Mouse (Mus musculus): ENCODE measurements around the gene Myoz2. TPM values are rescaled to one million over a fixed set of nuclear protein-coding genes. Genes with fewer than 3 reads are reported as not detected.

Gene Myoz2
- not detected in 2 replicates for polyA plus RNA-seq (2015; fragmentation: Nextera tagmentation; extraction: Ambion mirVana)

- no peak for ATAC-seq
These were observed at the start of gene Myoz2 for GRCm38 (mm10) chr3:123034752-123035151. Gene Myoz2, minus strand, starts transcription at chr3:123035015.

GRCm38 (mm10) chr3:123081665-123082064, 46.9 kb upstream of the Myoz2 start:
- WGBS, result 89% methylated on average over 3 of the region's 3 CpGs
- no peak overlapping the region for H3K4me2 ChIP-seq
- H3K9ac ChIP-seq, result no peak overlapping the region
- H3K36me3 ChIP-seq (ENCODE audit: poor library complexity, severe bottlenecking), result no peaks in the 10 kb centered on the region
- no peak overlapping the region for H3K27ac ChIP-seq
- H3K4me3 ChIP-seq, result no peak overlapping the region
- no peaks in the 10 kb centered on the region for H3K4me1 ChIP-seq
- H3K9me3 ChIP-seq (replicated peaks), result no peaks in the 10 kb centered on the region
- ATAC-seq, result no peak
- no peaks in the 10 kb centered on the region for H3K27me3 ChIP-seq

More at GRCm38 (mm10) chr3:123034752-123035151, at the start of gene Myoz2:
- no peaks in the 10 kb centered on the region for H3K4me1 ChIP-seq
- no peak within 1 kb of the TSS for H3K4me3 ChIP-seq
- H3K27ac ChIP-seq, result no peak within 1 kb of the TSS
- H3K36me3 ChIP-seq (ENCODE audit: poor library complexity, severe bottlenecking), result no peaks in the 10 kb centered on the region
- H3K9me3 ChIP-seq (replicated peaks), result no peaks in the 10 kb centered on the region
- no peak within 1 kb of the TSS for H3K9ac ChIP-seq
- 91% methylated on average over 7 of the region's 7 CpGs for WGBS
- no peak within 1 kb of the TSS for H3K4me2 ChIP-seq
- no peaks in the 10 kb centered on the region for H3K27me3 ChIP-seq

GRCm38 (mm10) chr3:123080943-123081342, 46.1 kb upstream of the Myoz2 start:
- ATAC-seq, result no peak
- WGBS, result 54% methylated on average over 7 of the region's 7 CpGs

GRCm38 (mm10) chr3:123080017-123080725, 45.4 kb upstream of the Myoz2 start:
- Histone ChIP-seq H3K4me2 (no peak overlapping the region), H3K4me1 (no peaks in the 10 kb centered on the region), H3K9me3 (replicated peaks) (no peaks in the 10 kb centered on the region), H3K4me3 (no peak overlapping the region), H3K27me3 (no peaks in the 10 kb centered on the region), H3K9ac (no peak overlapping the region), H3K36me3 (ENCODE audit: poor library complexity, severe bottlenecking) (no peaks in the 10 kb centered on the region), H3K27ac (no peak overlapping the region)
- whole genome bisulfite sequencing, result 82% methylated on average over 19 of the region's 19 CpGs
- no peak for ATAC-seq

More at GRCm38 (mm10) chr3:123080943-123081342, 46.1 kb upstream of the Myoz2 start:
- H3K4me2 ChIP-seq, result no peak overlapping the region
- no peaks in the 10 kb centered on the region for H3K9me3 ChIP-seq (replicated peaks)
- no peaks in the 10 kb centered on the region for H3K36me3 ChIP-seq (ENCODE audit: poor library complexity, severe bottlenecking)
- H3K27me3 ChIP-seq, result no peaks in the 10 kb centered on the region
- no peak overlapping the region for H3K9ac ChIP-seq
- no peaks in the 10 kb centered on the region for H3K4me1 ChIP-seq
- no peak overlapping the region for H3K4me3 ChIP-seq
- no peak overlapping the region for H3K27ac ChIP-seq

GRCm38 (mm10) chr3:123075759-123076158, 40.9 kb upstream of the Myoz2 start:
- no peaks in the 10 kb centered on the region for H3K9me3 ChIP-seq (replicated peaks)
- no peaks in the 10 kb centered on the region for H3K36me3 ChIP-seq (ENCODE audit: poor library complexity, severe bottlenecking)
- no peak overlapping the region for H3K9ac ChIP-seq
- 87% methylated on average over 3 of the region's 3 CpGs for WGBS
- H3K27ac ChIP-seq, result no peak overlapping the region
- no peak overlapping the region for H3K4me2 ChIP-seq
- no peak overlapping the region for H3K4me3 ChIP-seq
- no peaks in the 10 kb centered on the region for H3K27me3 ChIP-seq
- no peak for ATAC-seq
- no peaks in the 10 kb centered on the region for H3K4me1 ChIP-seq

- H3K36me3 ChIP-seq (ENCODE audit: poor library complexity, severe bottlenecking), result no peaks in the 10 kb centered on the region
- ATAC-seq, result no peak
- no peaks in the 10 kb centered on the region for H3K4me1 ChIP-seq
- H3K4me3 ChIP-seq, result no peak overlapping the region
- H3K9ac ChIP-seq, result no peak overlapping the region
- H3K27ac ChIP-seq, result no peak overlapping the region
- H3K4me2 ChIP-seq, result no peak overlapping the region
- no peaks in the 10 kb centered on the region for H3K27me3 ChIP-seq
- no peaks in the 10 kb centered on the region for H3K9me3 ChIP-seq (replicated peaks)
These were observed 40.2 kb upstream of the Myoz2 start for GRCm38 (mm10) chr3:123075034-123075433.

GRCm38 (mm10) chr3:123073351-123073750, 38.5 kb upstream of the Myoz2 start:
- Histone ChIP-seq H3K4me2 (no peak overlapping the region), H3K9ac (no peak overlapping the region), H3K4me1 (no peaks in the 10 kb centered on the region), H3K27me3 (no peaks in the 10 kb centered on the region), H3K27ac (no peak overlapping the region), H3K4me3 (no peak overlapping the region), H3K9me3 (replicated peaks) (no peaks in the 10 kb centered on the region), H3K36me3 (ENCODE audit: poor library complexity, severe bottlenecking) (no peaks in the 10 kb centered on the region)
- ATAC-seq, result no peak

- no peaks in the 10 kb centered on the region for H3K4me1 ChIP-seq
- no peaks in the 10 kb centered on the region for H3K36me3 ChIP-seq (ENCODE audit: poor library complexity, severe bottlenecking)
- no CpG with 5 or more reads among the region's 1 CpGs for WGBS
- H3K9me3 ChIP-seq (replicated peaks), result peaks cover 3% of the 10 kb centered on the region
- no peak overlapping the region for H3K4me3 ChIP-seq
- no peaks in the 10 kb centered on the region for H3K27me3 ChIP-seq
- H3K27ac ChIP-seq, result no peak overlapping the region
- no peak overlapping the region for H3K4me2 ChIP-seq
- no peak for ATAC-seq
- no peak overlapping the region for H3K9ac ChIP-seq
These were observed 37.7 kb upstream of the Myoz2 start for GRCm38 (mm10) chr3:123072472-123072871.

- H3K4me2 ChIP-seq, result no peak overlapping the region
- no peak overlapping the region for H3K4me3 ChIP-seq
- no peak overlapping the region for H3K27ac ChIP-seq
- peaks cover 5% of the 10 kb centered on the region for H3K9me3 ChIP-seq (replicated peaks)
- H3K4me1 ChIP-seq, result no peaks in the 10 kb centered on the region
- WGBS, result 98% methylated on average over 1 of the region's 1 CpGs
- ATAC-seq, result no peak
- H3K9ac ChIP-seq, result no peak overlapping the region
- H3K36me3 ChIP-seq (ENCODE audit: poor library complexity, severe bottlenecking), result no peaks in the 10 kb centered on the region
- H3K27me3 ChIP-seq, result no peaks in the 10 kb centered on the region
These were observed 36.2 kb upstream of the Myoz2 start for GRCm38 (mm10) chr3:123070996-123071395.

- 96% methylated on average over 7 of the region's 7 CpGs for WGBS
- Histone ChIP-seq H3K4me3 (no peak overlapping the region), H3K9me3 (replicated peaks) (peaks cover 5% of the 10 kb centered on the region), H3K36me3 (ENCODE audit: poor library complexity, severe bottlenecking) (no peaks in the 10 kb centered on the region), H3K4me1 (no peaks in the 10 kb centered on the region), H3K27ac (no peak overlapping the region), H3K4me2 (no peak overlapping the region), H3K9ac (no peak overlapping the region), H3K27me3 (no peaks in the 10 kb centered on the region)
- ATAC-seq, result no peak
These were observed 32.0 kb upstream of the Myoz2 start for GRCm38 (mm10) chr3:123066836-123067235.

- no peak overlapping the region for H3K9ac ChIP-seq
- no peaks in the 10 kb centered on the region for H3K27me3 ChIP-seq
- ATAC-seq, result no peak
- no peaks in the 10 kb centered on the region for H3K36me3 ChIP-seq (ENCODE audit: poor library complexity, severe bottlenecking)
- H3K4me1 ChIP-seq, result no peaks in the 10 kb centered on the region
- no peak overlapping the region for H3K4me2 ChIP-seq
- H3K9me3 ChIP-seq (replicated peaks), result peaks cover 5% of the 10 kb centered on the region
- 84% methylated on average over 5 of the region's 5 CpGs for WGBS
- no peak overlapping the region for H3K4me3 ChIP-seq
- H3K27ac ChIP-seq, result no peak overlapping the region
These were observed 30.7 kb upstream of the Myoz2 start for GRCm38 (mm10) chr3:123065466-123065865.

- H3K4me3 ChIP-seq, result no peak overlapping the region
- 18% methylated on average over 5 of the region's 5 CpGs for WGBS
- no peaks in the 10 kb centered on the region for H3K4me1 ChIP-seq
- no peak for ATAC-seq
- H3K36me3 ChIP-seq (ENCODE audit: poor library complexity, severe bottlenecking), result no peaks in the 10 kb centered on the region
- H3K9ac ChIP-seq, result no peak overlapping the region
- no peak overlapping the region for H3K27ac ChIP-seq
- no peak overlapping the region for H3K4me2 ChIP-seq
- peaks cover 5% of the 10 kb centered on the region for H3K9me3 ChIP-seq (replicated peaks)
- H3K27me3 ChIP-seq, result no peaks in the 10 kb centered on the region
These were observed 29.4 kb upstream of the Myoz2 start for GRCm38 (mm10) chr3:123064186-123064585.

- Histone ChIP-seq H3K27me3 (no peaks in the 10 kb centered on the region), H3K4me2 (no peak overlapping the region), H3K27ac (no peak overlapping the region), H3K9me3 (replicated peaks) (no peaks in the 10 kb centered on the region), H3K36me3 (ENCODE audit: poor library complexity, severe bottlenecking) (no peaks in the 10 kb centered on the region), H3K4me3 (no peak overlapping the region), H3K4me1 (no peaks in the 10 kb centered on the region), H3K9ac (no peak overlapping the region)
- 72% methylated on average over 2 of the region's 2 CpGs for WGBS
- no peak for ATAC-seq
These were observed 27.1 kb upstream of the Myoz2 start for GRCm38 (mm10) chr3:123061931-123062330.
